9 mouse cellular contexts compared by ENCODE assay signal in genomic region chr11:84042808-84043762, GRCm38 (mm10). TPM values are rescaled to one million over a fixed set of nuclear protein-coding genes. Genes with fewer than 3 reads are reported as not detected.
DNase-seq lines count a peak whose midpoint lies in the region; ATAC-seq and TF ChIP-seq lines count a peak whose summit lies in the region.
"Had no signal": no experiment of that assay in that cellular context is flagged by ENCODE, and none has a peak within 500 bp of the region (broad histone marks: within the 10 kb centered on the region; RNA-seq: fewer than 3 reads in every experiment).

No protein-coding gene starts in this region.

- no peak overlapping the region; the same call in 1 of the 2 replicates for H3K27ac ChIP-seq in embryonic facial prominence, embryonic 14.5 days (replicated peaks; ENCODE audit: low read depth, low read length)
- peak overlapping the region; percentile 80 for H3K27ac ChIP-seq in midbrain, postnatal 0 days (ENCODE audit: low read depth, low read length)
- H3K27ac ChIP-seq in intestine, embryonic 16.5 days (ENCODE audit: low read length), result no peak overlapping the region

- peaks cover 12% of the 10 kb centered on the region for H3K4me1 ChIP-seq in embryonic facial prominence, embryonic 14.5 days (ENCODE audit: control insufficient read depth, insufficient read depth, low read length)
- peaks cover 16% of the 10 kb centered on the region; the same call in 1 of the 2 replicates for H3K4me1 ChIP-seq in midbrain, postnatal 0 days (ENCODE audit: insufficient read depth, low read length)
- H3K4me1 ChIP-seq in intestine, embryonic 16.5 days (ENCODE audit: control insufficient read depth, insufficient read depth, low read length), result peaks cover 5% of the 10 kb centered on the region; the same call in 1 of the 2 replicates

- peak; percentile 88 for ATAC-seq in embryonic facial prominence, embryonic 14.5 days (ENCODE audit: low read depth)
- peak; percentile 85 for ATAC-seq in midbrain, postnatal 0 days (ENCODE audit: low FRiP score)
- ATAC-seq in intestine, embryonic 16.5 days, result no peak

- H3K36me3 ChIP-seq in embryonic facial prominence, embryonic 14.5 days (ENCODE audit: control insufficient read depth, insufficient read depth, low read length), result peaks cover 11% of the 10 kb centered on the region
- H3K36me3 ChIP-seq in midbrain, postnatal 0 days (ENCODE audit: insufficient read depth, low read length), result peaks cover 28% of the 10 kb centered on the region
- no peaks in the 10 kb centered on the region for H3K36me3 ChIP-seq in intestine, embryonic 16.5 days (ENCODE audit: control insufficient read depth, insufficient read depth, low read length)

- 39% methylated on average over 14 of the region's 14 CpGs for WGBS in embryonic facial prominence, embryonic 14.5 days
- 20% methylated on average over 14 of the region's 14 CpGs for WGBS in midbrain, postnatal 0 days
- WGBS in intestine, embryonic 16.5 days, result 69% methylated on average over 14 of the region's 14 CpGs

- no peak overlapping the region for H3K4me2 ChIP-seq in embryonic facial prominence, embryonic 14.5 days (ENCODE audit: low read depth, low read length)
- H3K4me2 ChIP-seq in midbrain, postnatal 0 days (ENCODE audit: low read depth, low read length, poor library complexity, severe bottlenecking), result peak overlapping the region; percentile 12; the same call in 1 of the 2 replicates
- H3K4me2 ChIP-seq in intestine, embryonic 16.5 days (ENCODE audit: low read depth, low read length), result no peak overlapping the region

- H3K9ac ChIP-seq in embryonic facial prominence, embryonic 14.5 days (ENCODE audit: low read depth, low read length), result no peak overlapping the region
- H3K9ac ChIP-seq in midbrain, postnatal 0 days (replicated peaks; ENCODE audit: low read length, poor library complexity, severe bottlenecking), result 0 out of 2 replicates have a peak overlapping the region, but pooled peaks have one; percentile 13
- no peak overlapping the region for H3K9ac ChIP-seq in intestine, embryonic 16.5 days (ENCODE audit: low read depth, low read length)

- DNase-seq in 3T3-L1 (ENCODE audit: low read depth, low spot score), result peak; percentile 87
- DNase-seq in ES-CJ7 (ENCODE audit: low read depth, low spot score), result peak; percentile 51
- DNase-seq in embryonic facial prominence, embryonic 14.5 days (ENCODE audit: low spot score), result peak; percentile 93
- DNase-seq in layer of hippocampus, adult 18-20 months (ENCODE audit: low spot score in 2 of 2), result peak; percentile 55 to 83
- DNase-seq in midbrain, postnatal 0 days (ENCODE audit: low spot score), result peak; percentile 91
- no peak for DNase-seq in heart, postnatal 14 days
- no peak for DNase-seq in urinary bladder, postnatal 36 days (ENCODE audit: low spot score in 2 of 2)

- H3K9me3 ChIP-seq in embryonic facial prominence, embryonic 14.5 days (ENCODE audit: control insufficient read depth, low read length), result no peaks in the 10 kb centered on the region
- no peaks in the 10 kb centered on the region for H3K9me3 ChIP-seq in midbrain, postnatal 0 days (ENCODE audit: low read length)
- no peaks in the 10 kb centered on the region for H3K9me3 ChIP-seq in intestine, embryonic 16.5 days (ENCODE audit: control insufficient read depth, low read length)
- H3K9me3 ChIP-seq: megakaryocyte, embryonic 14.5 days had no signal

- no peaks in the 10 kb centered on the region for H3K27me3 ChIP-seq in embryonic facial prominence, embryonic 14.5 days (replicated peaks; ENCODE audit: control insufficient read depth, insufficient read depth, low read length)
- H3K27me3 ChIP-seq in midbrain, postnatal 0 days (ENCODE audit: insufficient read depth, low read length), result no peaks in the 10 kb centered on the region
- H3K27me3 ChIP-seq in intestine, embryonic 16.5 days (replicated peaks; ENCODE audit: control insufficient read depth, insufficient read depth, low read length), result no peaks in the 10 kb centered on the region

- TF ChIP-seq CTCF in midbrain, postnatal 0 days (IDR thresholded peaks at IDR 0.05), result peak; percentile 34

- intact Hi-C loops in heart, postnatal 14 days (cut with DNase I), result no loop called here

- no peak overlapping the region for H3K4me3 ChIP-seq in embryonic facial prominence, embryonic 14.5 days (ENCODE audit: low read depth, low read length)
- no peak overlapping the region for H3K4me3 ChIP-seq in midbrain, postnatal 0 days (ENCODE audit: low read depth, low read length)
- no peak overlapping the region for H3K4me3 ChIP-seq in intestine, embryonic 16.5 days (ENCODE audit: low read length)
- H3K4me3 ChIP-seq: megakaryocyte, embryonic 14.5 days had no signal

RNA-seq across cellular contexts. Expression of gene Dusp14, which starts 26.0 kb away (rescaled TPM):
- 17.6 and 21.1 TPM in 2 replicates for polyA plus RNA-seq in embryonic facial prominence, embryonic 14.5 days (2014; fragmentation: Nextera tagmentation; extraction: Ambion mirVana)
- total RNA-seq in layer of hippocampus, adult 18-20 months (2021), result 10 to 100 TPM; 33.5 to 35.0 TPM
- 9.1 and 18.1 TPM in 2 replicates for total RNA-seq in midbrain, postnatal 0 days (2014; rRNA removed)
- polyA plus RNA-seq in midbrain, postnatal 0 days (2015; fragmentation: Nextera tagmentation; extraction: Ambion mirVana), result 8.8 and 8.9 TPM in 2 replicates
- total RNA-seq in heart, postnatal 14 days (2021), result under 1 TPM; 0.69 to 0.76 TPM
- 17.3 and 18.3 TPM in 2 replicates for polyA plus RNA-seq in intestine, embryonic 16.5 days (2015; fragmentation: Nextera tagmentation; extraction: Ambion mirVana)

Comparison
In these comparisons a context has a peak if more than half of its experiments do, and no peak if none do; other contexts are left out.
1. DNase-seq: peak in 3T3-L1 (single experiment), ES-CJ7 (single experiment), embryonic facial prominence, embryonic 14.5 days (single experiment), layer of hippocampus, adult 18-20 months (2 of 2) and midbrain, postnatal 0 days (single experiment); none in heart, postnatal 14 days (0 of 2) and urinary bladder, postnatal 36 days (0 of 2).